Mouse (Mus musculus): ENCODE measurements around the gene Mmp2.

GRCm38 (mm10) chr8:92849261-92849660 lies 22.2 kb downstream of the Mmp2 start:
- TF ChIP-seq CTCF (IDR thresholded peaks at IDR 0.05): no peak
- no peak for TF ChIP-seq EP300 (IDR thresholded peaks at IDR 0.05)
